Mouse (Mus musculus) heart, postnatal 10 days (tissue): Measurements from ENCODE around the gene Tada2a. TPM values are rescaled to one million over a fixed set of nuclear protein-coding genes. Genes with fewer than 3 reads are reported as not detected.

Experiments
- total RNA-seq, 2 experiments: library from RNA; stranded (reverse); gene quantifications; 2 replicates each; pipeline ENCODE4 v1.2.3; 2021

Gene Tada2a
- total RNA-seq, 2 experiments from 2014 or later = 8.4 to 8.8 TPM

Other genes with a start within 250 kb of the Tada2a start
- 10 to 100 TPM; 12.3 to 12.4 TPM for gene Ddx52, start 187.5 kb downstream of the Tada2a start, total RNA-seq
- gene Synrg, start 165.2 kb downstream of the Tada2a start, total RNA-seq = 10 to 100 TPM; 20.2 to 25.8 TPM
- under 1 TPM; 0.43 to 0.79 TPM for gene Dusp14, start 60.3 kb downstream of the Tada2a start, total RNA-seq
- 10 to 100 TPM; 15.6 to 16.6 TPM for gene Acaca, start 72 bp upstream of the Tada2a start, total RNA-seq
- not detected for gene Gm11437, start 37.9 kb upstream of the Tada2a start, total RNA-seq